Mouse (Mus musculus): ENCODE data around the gene Arhgef16.

- TF ChIP-seq CTCF (IDR thresholded peaks at IDR 0.05; ENCODE audit: extremely low read depth, insufficient read length, insufficient replicate concordance, low read depth, low read length) = no peak
- TF ChIP-seq POLR2A (IDR thresholded peaks at IDR 0.05; ENCODE audit: low read depth, low read length) = no peak
Observed at GRCm38 (mm10) chr4:154334699-154335402, 33.4 kb upstream of the Arhgef16 start.
